Mouse (Mus musculus) hindbrain, embryonic 12.5 days (tissue): ENCODE data around the gene Sbk1. TPM values are rescaled to one million over a fixed set of nuclear protein-coding genes. Genes with fewer than 3 reads are reported as not detected.
A peak's percentile ranks its signal among the peaks of the same experiment; 100 is the strongest.

Source experiments
- ATAC-seq: fragments of 200-750 bp; cut with Nextera tagmentation; 2 replicates; pipeline ENCODE4 v1.8.0; 2017; ENCODE audit warnings: moderate TSS enrichment; ENCODE audit not compliant: low FRiP score
- H3K27ac ChIP-seq: fragments of 300-500 bp; sonication (generic); 2 replicates; pipeline ENCODE4 v1.5.1; 2016; ENCODE audit warnings: mild to moderate bottlenecking
- H3K27me3 ChIP-seq: fragments of 300-500 bp; sonication (generic); 2 replicates; pipeline ENCODE4 v1.6.1; 2016; ENCODE audit warnings: mild to moderate bottlenecking
- H3K36me3 ChIP-seq: fragments of 300-500 bp; sonication (generic); 2 replicates; pipeline ENCODE4 v1.6.1; 2016; ENCODE audit warnings: mild to moderate bottlenecking
- H3K4me1 ChIP-seq: fragments of 300-500 bp; sonication (generic); 2 replicates; pipeline ENCODE4 v1.6.1; 2016
- H3K4me2 ChIP-seq: fragments of 300-500 bp; sonication (generic); replicated peaks from 2 replicates; pipeline ENCODE4 v1.6.1; 2016; ENCODE audit warnings: mild to moderate bottlenecking
- H3K4me3 ChIP-seq: fragments of 300-500 bp; sonication (generic); 2 replicates; pipeline ENCODE4 v1.5.1; 2016; ENCODE audit warnings: mild to moderate bottlenecking
- H3K9ac ChIP-seq: fragments of 300-500 bp; sonication (generic); 2 replicates; pipeline ENCODE4 v1.6.1; 2016; ENCODE audit warnings: mild to moderate bottlenecking, moderate library complexity
- H3K9me3 ChIP-seq: fragments of 300-500 bp; sonication (generic); replicated peaks from 2 replicates; pipeline ENCODE4 v1.6.1; 2016; ENCODE audit warnings: mild to moderate bottlenecking
- WGBS: fragments of 180-500 bp; shearing (Covaris S2); methylation state at CpG from one replicate; pipeline ENCODE4 v1.1.7; 2016; 5-methylcytosine and 5-hydroxymethylcytosine counted together
- polyA plus RNA-seq: library from polyadenylated mRNA; unstranded; fragments of >200 nt; fragmentation: Nextera tagmentation; extraction: Ambion mirVana; gene quantifications from 2 replicates; pipeline ENCODE4 v1.2.1, GENCODE M21; 2016

Sbk1 gene
- polyA plus RNA-seq, 1 experiment from 2014 or later, result 309 TPM

DNA sequence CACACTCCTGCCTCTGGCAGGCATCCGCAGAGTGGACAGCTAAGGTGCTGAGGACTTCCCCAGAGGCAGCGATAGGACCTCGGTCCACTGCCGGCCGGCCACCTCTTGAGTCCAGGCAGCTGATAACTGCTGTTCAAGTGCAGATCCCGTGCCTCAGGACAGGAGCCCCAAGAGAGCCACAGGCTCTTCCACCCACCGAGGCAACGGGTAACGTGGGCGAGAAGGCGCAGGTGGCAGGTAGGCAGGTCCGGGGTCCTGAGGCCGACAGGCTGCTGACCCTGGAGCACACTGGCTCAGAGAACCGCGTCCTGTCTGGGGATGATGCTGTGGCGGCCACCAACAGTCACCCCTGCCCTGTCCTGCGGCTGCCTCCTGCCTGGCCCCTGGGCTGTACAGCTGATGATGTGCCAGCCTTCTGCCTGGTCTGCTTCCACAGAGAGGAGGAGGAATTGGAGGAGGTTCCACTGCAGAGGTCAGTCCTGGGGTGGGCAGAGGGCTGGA lies 23.7 kb upstream of the Sbk1 start:
- Histone ChIP-seq H3K27ac (no peak overlapping the region), H3K4me1 (peaks cover 11% of the 10 kb centered on the region), H3K36me3 (no peaks in the 10 kb centered on the region), H3K27me3 (peaks cover 13% of the 10 kb centered on the region), H3K4me3 (no peak overlapping the region), H3K9ac (0 out of 2 replicates have a peak overlapping the region, but pooled peaks have one; percentile 13), H3K4me2 (0 out of 2 replicates have a peak overlapping the region, but pooled peaks have one; percentile 24), H3K9me3 (no peaks in the 10 kb centered on the region)
- no peak for ATAC-seq
- 52% methylated on average over 17 of the region's 17 CpGs for WGBS

DNA sequence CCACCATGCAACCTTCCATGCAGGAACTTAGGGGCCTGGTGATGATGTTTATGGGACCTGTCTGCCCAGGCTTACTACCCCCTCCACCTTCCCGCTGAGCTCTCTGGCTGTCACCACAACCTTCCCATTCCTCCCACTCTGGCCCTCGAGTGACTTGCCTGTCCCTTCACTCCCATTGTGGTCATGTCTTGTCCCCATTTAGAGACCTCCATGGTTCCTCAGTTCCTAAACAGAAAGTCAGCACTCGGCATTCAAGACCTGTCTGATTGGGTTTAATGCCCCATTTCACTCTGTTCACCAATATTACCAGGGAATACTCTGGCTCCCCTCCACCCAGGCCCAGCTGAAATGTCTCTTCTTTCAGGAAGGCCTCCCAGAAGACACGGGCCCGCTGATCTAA lies 23.3 kb upstream of the Sbk1 start:
- H3K27ac ChIP-seq, result no peak overlapping the region
- no peak for ATAC-seq
- WGBS, result 75% methylated on average over 5 of the region's 5 CpGs

GRCm38 (mm10) chr7:126249986-126250385 lies 22.4 kb upstream of the Sbk1 start:
- ATAC-seq, result no peak
- Histone ChIP-seq H3K4me2 (no peak overlapping the region), H3K4me3 (no peak overlapping the region), H3K36me3 (no peaks in the 10 kb centered on the region), H3K9ac (no peak overlapping the region), H3K4me1 (peaks cover 11% of the 10 kb centered on the region), H3K9me3 (no peaks in the 10 kb centered on the region), H3K27me3 (peaks cover 13% of the 10 kb centered on the region), H3K27ac (no peak overlapping the region)
- WGBS, result 85% methylated on average over 3 of the region's 3 CpGs

More for the DNA sequence above, 23.3 kb upstream of the Sbk1 start:
- Histone ChIP-seq H3K36me3 (no peaks in the 10 kb centered on the region), H3K4me3 (no peak overlapping the region), H3K9me3 (no peaks in the 10 kb centered on the region), H3K4me1 (peaks cover 11% of the 10 kb centered on the region), H3K27me3 (peaks cover 13% of the 10 kb centered on the region), H3K4me2 (no peak overlapping the region), H3K9ac (no peak overlapping the region)

GRCm38 (mm10) chr7:126250481-126250880 lies 21.9 kb upstream of the Sbk1 start:
- H3K27ac ChIP-seq, result no peak overlapping the region
- ATAC-seq, result no peak
- no peak overlapping the region for H3K9ac ChIP-seq
- no peaks in the 10 kb centered on the region for H3K36me3 ChIP-seq
- H3K9me3 ChIP-seq, result no peaks in the 10 kb centered on the region
- no peak overlapping the region for H3K4me2 ChIP-seq
- no peak overlapping the region for H3K4me3 ChIP-seq
- 76% methylated on average over 7 of the region's 7 CpGs for whole genome bisulfite sequencing
- peaks cover 13% of the 10 kb centered on the region for H3K27me3 ChIP-seq
- peaks cover 11% of the 10 kb centered on the region for H3K4me1 ChIP-seq

DNA sequence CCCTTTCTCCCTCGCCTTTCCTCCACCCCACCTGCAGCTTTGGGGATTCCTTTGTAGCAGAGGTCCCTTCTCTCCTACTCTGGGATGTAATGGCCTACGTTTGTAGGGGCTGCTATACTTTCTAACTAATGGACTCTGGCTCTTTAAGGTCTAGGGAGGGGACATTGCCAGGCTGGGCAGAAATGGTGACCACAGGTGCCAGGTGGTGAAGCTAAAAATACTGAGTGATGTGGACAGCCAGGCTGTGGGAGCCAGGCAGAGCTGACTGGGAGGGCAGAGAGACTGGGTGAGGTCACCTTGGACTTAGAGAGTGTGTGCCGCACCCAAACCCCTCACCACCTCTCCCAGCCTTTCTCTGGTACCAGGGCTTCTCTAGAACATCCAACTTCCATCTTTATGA lies 20.7 kb upstream of the Sbk1 start:
- H3K4me1 ChIP-seq, result peaks cover 11% of the 10 kb centered on the region
- H3K9ac ChIP-seq, result no peak overlapping the region
- no peak overlapping the region for H3K27ac ChIP-seq
- H3K4me2 ChIP-seq, result no peak overlapping the region
- H3K4me3 ChIP-seq, result no peak overlapping the region
- H3K36me3 ChIP-seq, result no peaks in the 10 kb centered on the region
- peaks cover 13% of the 10 kb centered on the region for H3K27me3 ChIP-seq
- ATAC-seq, result no peak
- 74% methylated on average over 3 of the region's 3 CpGs for WGBS
- H3K9me3 ChIP-seq, result no peaks in the 10 kb centered on the region

DNA sequence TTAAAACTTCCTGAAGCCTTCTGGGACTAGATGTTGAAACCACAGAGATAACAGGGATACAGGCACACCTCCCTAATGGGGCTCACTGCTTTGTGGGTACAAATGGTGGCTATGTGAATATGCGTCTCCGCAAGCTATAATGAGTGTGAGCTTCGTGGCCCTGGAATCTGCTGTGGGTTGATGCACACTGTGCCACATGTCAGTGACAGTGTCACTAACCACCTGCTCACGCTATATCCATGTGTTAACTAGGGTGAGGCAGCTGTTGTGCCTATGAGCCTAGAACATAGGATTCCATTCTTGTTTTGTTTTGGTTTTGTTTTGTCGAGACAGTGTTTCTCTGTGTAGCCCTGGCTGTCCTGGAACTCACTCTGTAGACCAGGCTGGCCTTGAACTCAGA lies 20.2 kb upstream of the Sbk1 start:
- peaks cover 11% of the 10 kb centered on the region for H3K4me1 ChIP-seq
- WGBS, result 88% methylated on average over 5 of the region's 5 CpGs
- ATAC-seq, result no peak
- no peaks in the 10 kb centered on the region for H3K36me3 ChIP-seq
- H3K9ac ChIP-seq, result no peak overlapping the region
- H3K9me3 ChIP-seq, result no peaks in the 10 kb centered on the region
- H3K27ac ChIP-seq, result no peak overlapping the region
- H3K4me3 ChIP-seq, result no peak overlapping the region
- H3K27me3 ChIP-seq, result peaks cover 13% of the 10 kb centered on the region
- no peak overlapping the region for H3K4me2 ChIP-seq

DNA sequence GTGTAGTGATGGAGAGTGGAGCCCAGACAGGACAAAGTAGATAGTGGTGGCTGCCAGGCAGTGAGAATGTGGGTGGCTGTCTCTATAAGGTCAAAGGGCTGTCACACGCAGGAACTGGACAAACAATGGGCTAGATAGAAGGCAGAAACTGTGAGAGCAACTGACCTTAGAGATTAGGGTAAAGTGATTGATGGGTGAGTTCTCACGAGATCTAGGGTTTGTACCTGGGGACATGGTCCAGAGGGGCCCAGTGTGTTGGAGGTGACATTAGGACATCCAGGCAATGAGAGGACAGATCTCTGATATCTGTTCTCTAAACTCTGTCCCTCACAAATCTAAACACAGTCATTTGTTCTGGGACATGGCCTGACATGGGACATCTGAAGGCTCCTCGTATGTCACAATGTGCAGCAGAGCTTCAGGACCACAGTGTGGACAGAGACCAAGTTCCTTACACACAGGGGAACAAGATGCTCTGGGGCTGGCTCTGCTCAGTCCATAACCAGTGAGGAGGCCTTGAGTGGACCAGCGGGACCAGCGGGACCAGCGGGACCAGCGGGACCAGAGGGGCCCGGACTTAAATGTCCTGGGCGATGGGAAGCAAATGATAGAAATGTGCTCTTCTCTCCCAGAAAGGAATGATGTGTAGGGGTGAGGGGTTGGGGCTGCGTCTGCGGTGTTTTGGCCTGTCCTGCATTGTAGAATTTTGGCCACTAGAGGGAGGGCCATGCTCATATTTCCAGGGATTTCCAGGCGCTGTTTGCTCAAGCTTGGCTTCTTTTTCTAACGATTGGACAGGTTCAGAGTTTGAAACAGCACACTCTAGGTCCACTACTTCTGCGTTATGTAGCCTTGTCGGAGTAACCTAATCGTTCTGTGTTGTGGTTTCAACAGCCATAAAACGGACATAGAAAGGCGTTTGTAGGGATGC lies 11.9 kb upstream of the Sbk1 start:
- Histone ChIP-seq H3K4me2 (no peak overlapping the region), H3K9ac (peak overlapping the region; percentile 28; the same call in 1 of the 2 replicates), H3K9me3 (no peaks in the 10 kb centered on the region), H3K27ac (no peak overlapping the region), H3K36me3 (no peaks in the 10 kb centered on the region), H3K4me1 (no peaks in the 10 kb centered on the region), H3K4me3 (no peak overlapping the region), H3K27me3 (peaks cover 9% of the 10 kb centered on the region; the same call in 1 of the 2 replicates)
- peak; percentile 32; the same call in 1 of the 2 replicates for ATAC-seq
- 12% methylated on average over 18 of the region's 18 CpGs for WGBS

GRCm38 (mm10) chr7:126261823-126262222 lies 10.6 kb upstream of the Sbk1 start:
- H3K9ac ChIP-seq, result no peak overlapping the region
- peaks cover 11% of the 10 kb centered on the region for H3K4me1 ChIP-seq
- peaks cover 9% of the 10 kb centered on the region; the same call in 1 of the 2 replicates for H3K27me3 ChIP-seq
- WGBS, result 78% methylated on average over 4 of the region's 4 CpGs
- H3K4me3 ChIP-seq, result no peak overlapping the region
- no peak overlapping the region for H3K27ac ChIP-seq
- no peak overlapping the region for H3K4me2 ChIP-seq
- no peaks in the 10 kb centered on the region for H3K36me3 ChIP-seq
- no peak for ATAC-seq
- H3K9me3 ChIP-seq, result no peaks in the 10 kb centered on the region

GRCm38 (mm10) chr7:126263964-126264363 lies 8.5 kb upstream of the Sbk1 start:
- peaks cover 11% of the 10 kb centered on the region for H3K4me1 ChIP-seq
- H3K27ac ChIP-seq, result no peak overlapping the region
- no peak overlapping the region for H3K4me3 ChIP-seq
- H3K27me3 ChIP-seq, result peaks cover 11% of the 10 kb centered on the region; the same call in 1 of the 2 replicates
- H3K36me3 ChIP-seq, result no peaks in the 10 kb centered on the region
- H3K9me3 ChIP-seq, result no peaks in the 10 kb centered on the region
- 33% methylated on average over 7 of the region's 7 CpGs for whole genome bisulfite sequencing
- no peak overlapping the region for H3K4me2 ChIP-seq
- H3K9ac ChIP-seq, result no peak overlapping the region
- ATAC-seq, result 0 out of 2 replicates have a peak, but pooled peaks have one; percentile 29

DNA sequence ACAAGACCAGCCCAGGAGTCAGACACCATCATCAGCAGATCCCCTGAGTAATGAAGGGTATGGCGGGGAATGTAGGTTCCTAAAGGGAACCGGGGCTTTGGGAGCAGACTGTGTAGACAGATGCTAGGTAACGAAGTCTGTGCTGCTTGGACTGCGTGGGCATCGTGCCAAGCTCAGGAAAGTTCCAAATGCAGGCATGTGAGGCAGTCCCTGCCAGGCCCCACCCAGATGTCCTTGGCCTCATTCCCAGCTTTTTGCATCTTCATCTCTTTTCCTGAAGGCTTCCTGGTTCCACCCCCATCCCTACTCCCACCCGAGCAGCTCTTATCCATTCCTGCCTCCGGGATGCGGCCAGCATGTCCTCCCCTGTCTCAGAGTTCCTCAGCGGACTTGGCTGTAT lies 6.5 kb upstream of the Sbk1 start:
- ATAC-seq, result peak; percentile 62

GRCm38 (mm10) chr7:126266372-126266870 lies 6.0 kb upstream of the Sbk1 start:
- no peak overlapping the region for H3K27ac ChIP-seq
- no peak overlapping the region for H3K4me3 ChIP-seq
- WGBS, result 71% methylated on average over 4 of the region's 4 CpGs
- no peaks in the 10 kb centered on the region for H3K36me3 ChIP-seq
- 0 out of 2 replicates have a peak, but pooled peaks cover 9% of the 10 kb centered on the region for H3K27me3 ChIP-seq
- H3K4me2 ChIP-seq, result no peak overlapping the region
- H3K9ac ChIP-seq, result no peak overlapping the region
- H3K9me3 ChIP-seq, result no peaks in the 10 kb centered on the region
- ATAC-seq, result no peak
- peaks cover 16% of the 10 kb centered on the region for H3K4me1 ChIP-seq

More for the DNA sequence above, 6.5 kb upstream of the Sbk1 start:
- peaks cover 11% of the 10 kb centered on the region for H3K4me1 ChIP-seq
- no peak overlapping the region for H3K27ac ChIP-seq
- no peak overlapping the region for H3K4me3 ChIP-seq
- 0 out of 2 replicates have a peak, but pooled peaks cover 9% of the 10 kb centered on the region for H3K27me3 ChIP-seq
- H3K9me3 ChIP-seq, result no peaks in the 10 kb centered on the region
- no peak overlapping the region for H3K9ac ChIP-seq
- no peak overlapping the region for H3K4me2 ChIP-seq
- 64% methylated on average over 9 of the region's 9 CpGs for WGBS
- H3K36me3 ChIP-seq, result no peaks in the 10 kb centered on the region

GRCm38 (mm10) chr7:126267606-126268005 lies 4.8 kb upstream of the Sbk1 start:
- H3K27me3 ChIP-seq, result 0 out of 2 replicates have a peak, but pooled peaks cover 9% of the 10 kb centered on the region
- H3K4me1 ChIP-seq, result peaks cover 18% of the 10 kb centered on the region
- no peaks in the 10 kb centered on the region for H3K36me3 ChIP-seq
- no peak overlapping the region for H3K4me2 ChIP-seq
- H3K9ac ChIP-seq, result no peak overlapping the region
- 60% methylated on average over 8 of the region's 8 CpGs for WGBS
- no peak overlapping the region for H3K4me3 ChIP-seq
- no peak overlapping the region for H3K27ac ChIP-seq
- no peaks in the 10 kb centered on the region for H3K9me3 ChIP-seq
- ATAC-seq, result no peak
